Mouse (Mus musculus): ENCODE data around the gene Zfp128.
"Not testable (repeated sequence)": the region's sequence is repeated elsewhere in the genome, so short reads cannot be mapped to it uniquely, and the experiment has no call there.

Zfp128 gene

DNA sequence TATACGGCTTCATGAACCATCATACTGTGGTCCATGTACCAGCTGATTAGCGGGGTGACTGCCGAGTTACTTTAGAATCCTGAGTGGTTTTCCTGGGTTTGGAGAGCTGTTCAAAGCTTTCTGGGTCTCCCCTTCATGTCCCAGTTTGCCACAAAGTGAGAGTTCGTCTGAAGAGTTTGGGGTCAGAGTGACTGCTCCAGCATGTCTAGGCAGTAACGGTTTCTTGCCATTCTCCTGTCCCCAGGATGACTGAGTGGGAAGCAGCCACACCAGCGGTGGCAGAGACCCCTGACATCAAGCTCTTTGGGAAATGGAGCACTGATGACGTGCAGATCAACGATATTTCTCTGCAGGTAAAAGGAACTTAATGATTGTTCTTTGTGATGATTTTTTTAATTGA lies 41.8 kb downstream of the Zfp128 start:
- DNase-seq: no peak

GRCm38 (mm10) chr7:12926316-12926715 lies 45.3 kb downstream of the Zfp128 start:
- no peak for DNase-seq

- peak; percentile 70 for DNase-seq
Measured at GRCm38 (mm10) chr7:12927191-12927680, 46.3 kb downstream of the Zfp128 start, which contains the start of gene Rnf225. Rnf225 (plus strand) TSS chr7:12927416.

- DNase-seq: peak; percentile 36
Measured at GRCm38 (mm10) chr7:12927693-12928589, 47.0 kb downstream of the Zfp128 start.

GRCm38 (mm10) chr7:12933615-12934140 lies 52.7 kb downstream of the Zfp128 start:
- DNase-seq: no peak

- DNase-seq: no peak
Measured at GRCm38 (mm10) chr7:12934808-12935207, 53.8 kb downstream of the Zfp128 start.

- not testable (repeated sequence) for DNase-seq
Measured at GRCm38 (mm10) chr7:12937254-12937803, 56.4 kb downstream of the Zfp128 start.

DNA sequence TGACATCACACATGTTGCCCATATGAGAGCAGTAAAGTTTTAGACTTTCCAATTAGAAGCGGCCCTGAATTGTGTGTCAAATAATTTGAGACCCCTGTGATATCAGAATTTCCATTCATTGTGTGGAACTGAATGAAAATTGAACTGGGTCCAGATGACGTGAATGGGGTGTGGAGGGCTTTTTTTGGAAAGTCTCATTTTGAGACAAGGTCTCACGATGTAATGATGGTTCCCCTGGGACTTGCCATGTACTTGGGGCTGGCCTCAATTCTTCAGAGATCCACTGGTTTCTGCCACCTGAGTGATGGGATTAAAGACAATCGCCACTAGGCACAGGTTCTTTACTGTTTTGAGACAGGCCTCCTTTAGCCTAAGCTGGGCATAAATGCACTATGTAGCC lies 59.6 kb downstream of the Zfp128 start:
- DNase-seq: no peak

Data from kidney, postnatal 10 days (tissue).